ENCODE assay signal across 9 mouse cellular contexts in the genomic region with DNA sequence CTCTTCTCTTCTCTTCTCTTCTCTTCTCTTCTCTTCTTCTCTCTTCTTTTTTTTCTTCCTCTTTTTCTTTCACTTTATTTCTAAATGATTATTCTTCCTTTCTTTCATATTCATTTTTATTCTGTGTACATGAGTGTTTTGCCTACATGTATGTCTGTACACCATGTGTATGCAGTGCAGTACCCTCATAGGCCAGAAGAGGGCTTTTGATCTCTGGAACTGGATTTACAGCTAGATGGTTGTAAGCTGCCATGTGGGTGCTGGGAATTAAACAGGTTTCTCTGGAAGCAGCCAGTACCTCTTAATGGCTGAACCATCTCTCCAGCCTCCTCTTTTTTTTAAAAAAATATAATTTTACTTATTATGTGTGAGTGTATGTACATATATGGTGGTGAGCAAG. TPM values are rescaled to one million over a fixed set of nuclear protein-coding genes. Genes with fewer than 3 reads are reported as not detected.
DNase-seq lines count a peak whose midpoint lies in the region; ATAC-seq and TF ChIP-seq lines count a peak whose summit lies in the region.
"Had no signal": no experiment of that assay in that cellular context is flagged by ENCODE, and none has a peak within 500 bp of the region (broad histone marks: within the 10 kb centered on the region; RNA-seq: fewer than 3 reads in every experiment).

No protein-coding gene starts in this region.

- H3K9ac ChIP-seq in lung, embryonic 14.5 days: no peak overlapping the region

- H3K4me1 ChIP-seq in cerebellum, adult 2 months (ENCODE audit: control insufficient read depth, insufficient read depth, low read length): no peaks in the 10 kb centered on the region
- H3K4me1 ChIP-seq in lung, embryonic 14.5 days (ENCODE audit: insufficient read depth): no peaks in the 10 kb centered on the region
- peaks cover 52% of the 10 kb centered on the region for H3K4me1 ChIP-seq in forebrain, embryonic 10.5 days

- ATAC-seq in lung, embryonic 14.5 days (ENCODE audit: insufficient read depth): no peak

- no peaks in the 10 kb centered on the region for H3K36me3 ChIP-seq in lung, embryonic 14.5 days (ENCODE audit: insufficient read depth)
- 0 out of 2 replicates have a peak, but pooled peaks cover 2% of the 10 kb centered on the region for H3K36me3 ChIP-seq in forebrain, embryonic 10.5 days (replicated peaks)

- no peak overlapping the region for H3K27ac ChIP-seq in cerebellum, adult 2 months (ENCODE audit: insufficient read depth, low read length)
- H3K27ac ChIP-seq in lung, embryonic 14.5 days (ENCODE audit: low read depth): no peak overlapping the region
- H3K27ac ChIP-seq in forebrain, embryonic 10.5 days: no peak overlapping the region
- H3K27ac ChIP-seq: macrophage had no signal

- H3K27me3 ChIP-seq in cerebellum, adult 2 months (ENCODE audit: control insufficient read depth, insufficient read depth, low read length): no peaks in the 10 kb centered on the region
- no peaks in the 10 kb centered on the region for H3K27me3 ChIP-seq in lung, embryonic 14.5 days (ENCODE audit: insufficient read depth, low read length)
- no peaks in the 10 kb centered on the region for H3K27me3 ChIP-seq in forebrain, embryonic 10.5 days (ENCODE audit: poor library complexity, severe bottlenecking)

- no peaks in the 10 kb centered on the region for H3K9me3 ChIP-seq in lung, embryonic 14.5 days (ENCODE audit: low read depth, low read length)
- no peaks in the 10 kb centered on the region for H3K9me3 ChIP-seq in forebrain, embryonic 10.5 days

- H3K4me2 ChIP-seq in lung, embryonic 14.5 days: no peak overlapping the region

- TF ChIP-seq POLR2A in cerebellum, adult 2 months (IDR thresholded peaks at IDR 0.05; ENCODE audit: borderline replicate concordance, insufficient read depth, low read length): no peak

- no peak overlapping the region for H3K4me3 ChIP-seq in cerebellum, adult 2 months (replicated peaks; ENCODE audit: insufficient read depth, low read depth, low read length)
- H3K4me3 ChIP-seq in lung, embryonic 14.5 days (ENCODE audit: low read depth, low read length): no peak overlapping the region
- H3K4me3 ChIP-seq in forebrain, embryonic 10.5 days: no peak overlapping the region

- peak; percentile 31 to 67 for DNase-seq in cerebellum, postnatal 14 days
- no peak for DNase-seq in cerebellum, adult 2 months
- DNase-seq in lung, embryonic 14.5 days: peak; percentile 52
- DNase-seq in lung, postnatal 25 days (ENCODE audit: low spot score): no peak
- DNase-seq in forelimb bud, embryonic 11.5 days (ENCODE audit: low read depth, low spot score): peak; percentile 54
- peak; percentile 54 for DNase-seq in retina, embryonic 14.5 days (ENCODE audit: low spot score)
- no peak for DNase-seq in ovary, postnatal 36 days (ENCODE audit: low spot score)
- no peak for DNase-seq in forebrain, embryonic 10.5 days (ENCODE audit: extremely low spot score, low spot score)

- no peak for TF ChIP-seq CTCF in cerebellum, adult 2 months (IDR thresholded peaks at IDR 0.05; ENCODE audit: borderline replicate concordance, insufficient read depth, low read depth, low read length)
- TF ChIP-seq CTCF in lung, embryonic 14.5 days (IDR thresholded peaks at IDR 0.05; ENCODE audit: low read depth): peak; percentile 59

RNA-seq across cellular contexts. Expression of a gene that starts 2.6 kb away (rescaled TPM):
- polyA plus RNA-seq in cerebellum, adult 2 months (2012; rRNA removed): 1.8 and 2.1 TPM in 2 replicates
- 3.1 and 3.5 TPM in 2 replicates for polyA plus RNA-seq in lung, embryonic 14.5 days (2014; fragmentation: Nextera tagmentation; extraction: Ambion mirVana)
- polyA plus RNA-seq in forebrain, embryonic 10.5 days (2016; fragmentation: Nextera tagmentation; extraction: Ambion mirVana): 6.1 and 7.3 TPM in 2 replicates

RNA-seq across cellular contexts. Expression of a gene that starts 41.7 kb away (rescaled TPM):
- polyA plus RNA-seq in cerebellum, adult 2 months (2012; rRNA removed): 191 and 200 TPM in 2 replicates
- 156 and 170 TPM in 2 replicates for polyA plus RNA-seq in lung, embryonic 14.5 days (2014; fragmentation: Nextera tagmentation; extraction: Ambion mirVana)
- 334 and 356 TPM in 2 replicates for polyA plus RNA-seq in forebrain, embryonic 10.5 days (2016; fragmentation: Nextera tagmentation; extraction: Ambion mirVana)

Comparison
In these comparisons a context has a peak if more than half of its experiments do, and no peak if none do; other contexts are left out.
1. DNase-seq: peak in cerebellum, postnatal 14 days (2 of 2), lung, embryonic 14.5 days (single experiment), forelimb bud, embryonic 11.5 days (single experiment) and retina, embryonic 14.5 days (single experiment); none in cerebellum, adult 2 months (0 of 2), lung, postnatal 25 days (single experiment), ovary, postnatal 36 days (single experiment) and forebrain, embryonic 10.5 days (single experiment).